Mouse (Mus musculus) midbrain, embryonic 14.5 days (tissue): ENCODE results near the gene Jph3. TPM values are rescaled to one million over a fixed set of nuclear protein-coding genes. Genes with fewer than 3 reads are reported as not detected.

ENCODE experiments used
- ATAC-seq: fragments of 200-750 bp; cut with Nextera tagmentation; 2 replicates; pipeline ENCODE4 v1.8.0; 2017; ENCODE audit warnings: moderate number of reproducible peaks, moderate library complexity; ENCODE audit not compliant: low FRiP score, low TSS enrichment
- DNase-seq: peaks from one replicate; pipeline ENCODE4 v3.0.0-alpha.2; 2015
- H3K27ac ChIP-seq: fragments of 300-500 bp; sonication (generic); replicated peaks from 2 replicates; pipeline ENCODE4 v1.5.1; 2014; ENCODE audit warnings: mild to moderate bottlenecking, low read depth, low read length, moderate library complexity
- H3K27me3 ChIP-seq: fragments of 300-500 bp; sonication (generic); 2 replicates; pipeline ENCODE4 v1.6.1; 2014; ENCODE audit warnings: low read length, control low read depth, mixed read lengths; ENCODE audit not compliant: control insufficient read depth, insufficient read depth
- H3K36me3 ChIP-seq: fragments of 300-500 bp; sonication (generic); 2 replicates; pipeline ENCODE4 v1.6.1; 2014; ENCODE audit warnings: low read length, control low read depth; ENCODE audit not compliant: control insufficient read depth, insufficient read depth
- H3K4me1 ChIP-seq: fragments of 300-500 bp; sonication (generic); 2 replicates; pipeline ENCODE4 v1.6.1; 2014; ENCODE audit warnings: mild to moderate bottlenecking, antibody characterized with exemption, low read length, control low read depth; ENCODE audit not compliant: control insufficient read depth, insufficient read depth
- H3K4me2 ChIP-seq: fragments of 300-500 bp; sonication (generic); 2 replicates; pipeline ENCODE4 v1.6.1; 2014; ENCODE audit warnings: mild to moderate bottlenecking, low read length, moderate library complexity
- H3K4me3 ChIP-seq: fragments of 300-500 bp; sonication (generic); replicated peaks from 2 replicates; pipeline ENCODE4 v1.5.1; 2014; ENCODE audit warnings: low read depth, low read length
- H3K9ac ChIP-seq: fragments of 300-500 bp; sonication (generic); replicated peaks from 2 replicates; pipeline ENCODE4 v1.6.1; 2014; ENCODE audit warnings: mild to moderate bottlenecking, low read length, moderate library complexity
- H3K9me3 ChIP-seq: fragments of 300-500 bp; sonication (generic); 2 replicates; pipeline ENCODE4 v1.6.1; 2016; ENCODE audit warnings: low read length, control low read depth, mixed read lengths; ENCODE audit not compliant: control insufficient read depth
- WGBS: fragments of 180-500 bp; shearing (Covaris S2); extraction: QIAGEN DNeasy Blood & Tissue Kit; methylation state at CpG from one replicate; pipeline ENCODE4 v1.1.7; 2014; 5-methylcytosine and 5-hydroxymethylcytosine counted together
- polyA plus RNA-seq: library from polyadenylated mRNA; unstranded; fragments of >200 nt; fragmentation: Nextera tagmentation; extraction: Ambion mirVana; gene quantifications from 2 replicates; pipeline ENCODE4 v1.2.1, GENCODE M21; 2014

The Jph3 gene
- polyA plus RNA-seq, 1 experiment from 2014 or later: 73.5 TPM

- ATAC-seq: no peak
- WGBS: 90% methylated on average over 12 of the region's 12 CpGs
Observed at GRCm38 (mm10) chr8:121773876-121774275, 44.5 kb downstream of the Jph3 start.

GRCm38 (mm10) chr8:121782493-121782892 lies 53.1 kb downstream of the Jph3 start:
- ATAC-seq: no peak
- Histone ChIP-seq H3K27me3 (no peaks in the 10 kb centered on the region), H3K36me3 (peaks cover 8% of the 10 kb centered on the region), H3K4me1 (no peaks in the 10 kb centered on the region), H3K9me3 (no peaks in the 10 kb centered on the region), H3K4me3 (no peak overlapping the region), H3K27ac (no peak overlapping the region), H3K4me2 (no peak overlapping the region), H3K9ac (no peak overlapping the region)
- WGBS: 76% methylated on average over 5 of the region's 5 CpGs
- no peak for DNase-seq

More at GRCm38 (mm10) chr8:121773876-121774275, 44.5 kb downstream of the Jph3 start:
- H3K9ac ChIP-seq: no peak overlapping the region
- no peaks in the 10 kb centered on the region for H3K36me3 ChIP-seq
- no peaks in the 10 kb centered on the region for H3K9me3 ChIP-seq
- H3K27me3 ChIP-seq: no peaks in the 10 kb centered on the region
- H3K4me3 ChIP-seq: no peak overlapping the region
- H3K4me2 ChIP-seq: no peak overlapping the region
- DNase-seq: no peak
- H3K4me1 ChIP-seq: peaks cover 15% of the 10 kb centered on the region
- no peak overlapping the region for H3K27ac ChIP-seq

GRCm38 (mm10) chr8:121786542-121786941 lies 57.1 kb downstream of the Jph3 start:
- Histone ChIP-seq H3K27ac (no peak overlapping the region), H3K4me3 (no peak overlapping the region), H3K9me3 (no peaks in the 10 kb centered on the region), H3K4me1 (no peaks in the 10 kb centered on the region), H3K36me3 (peaks cover 16% of the 10 kb centered on the region), H3K27me3 (no peaks in the 10 kb centered on the region), H3K9ac (no peak overlapping the region), H3K4me2 (no peak overlapping the region)
- WGBS: 59% methylated on average over 10 of the region's 10 CpGs
- no peak for ATAC-seq
- DNase-seq: no peak

GRCm38 (mm10) chr8:121788786-121789185 lies 59.4 kb downstream of the Jph3 start:
- Histone ChIP-seq H3K9me3 (no peaks in the 10 kb centered on the region), H3K4me2 (no peak overlapping the region), H3K4me3 (no peak overlapping the region), H3K27ac (no peak overlapping the region), H3K36me3 (peaks cover 16% of the 10 kb centered on the region), H3K27me3 (no peaks in the 10 kb centered on the region), H3K4me1 (no peaks in the 10 kb centered on the region), H3K9ac (no peak overlapping the region)
- ATAC-seq (no peak), DNase-seq (no peak)
- WGBS: 84% methylated on average over 8 of the region's 8 CpGs

- Histone ChIP-seq H3K9me3 (no peaks in the 10 kb centered on the region), H3K27me3 (no peaks in the 10 kb centered on the region), H3K4me3 (no peak overlapping the region), H3K4me1 (no peaks in the 10 kb centered on the region), H3K36me3 (peaks cover 36% of the 10 kb centered on the region), H3K9ac (no peak overlapping the region), H3K4me2 (no peak overlapping the region), H3K27ac (no peak overlapping the region)
- no peak for ATAC-seq
- WGBS: 86% methylated on average over 7 of the region's 7 CpGs
- no peak for DNase-seq
Observed at GRCm38 (mm10) chr8:121792159-121792558, 62.7 kb downstream of the Jph3 start.

- Histone ChIP-seq H3K27ac (no peak overlapping the region), H3K4me1 (no peaks in the 10 kb centered on the region), H3K9me3 (no peaks in the 10 kb centered on the region), H3K4me2 (no peak overlapping the region), H3K27me3 (no peaks in the 10 kb centered on the region), H3K4me3 (no peak overlapping the region), H3K36me3 (peaks cover 40% of the 10 kb centered on the region), H3K9ac (no peak overlapping the region)
- ATAC-seq: no peak
- WGBS: 80% methylated on average over 4 of the region's 4 CpGs
- DNase-seq: no peak
Observed at GRCm38 (mm10) chr8:121792627-121793026, 63.2 kb downstream of the Jph3 start.

- Histone ChIP-seq H3K4me2 (no peak overlapping the region), H3K9me3 (no peaks in the 10 kb centered on the region), H3K4me1 (no peaks in the 10 kb centered on the region), H3K27me3 (no peaks in the 10 kb centered on the region), H3K36me3 (peaks cover 53% of the 10 kb centered on the region), H3K27ac (no peak overlapping the region), H3K9ac (no peak overlapping the region), H3K4me3 (no peak overlapping the region)
- 57% methylated on average over 3 of the region's 3 CpGs for WGBS
- DNase-seq: no peak
- ATAC-seq: no peak
Observed at GRCm38 (mm10) chr8:121794151-121794550, 64.7 kb downstream of the Jph3 start.

- 92% methylated on average over 8 of the region's 8 CpGs for WGBS
- H3K4me2 ChIP-seq: no peak overlapping the region
- peaks cover 65% of the 10 kb centered on the region for H3K36me3 ChIP-seq
Observed at GRCm38 (mm10) chr8:121795461-121795860, 66.0 kb downstream of the Jph3 start.

GRCm38 (mm10) chr8:121796406-121796805 lies 67.0 kb downstream of the Jph3 start:
- no peak for DNase-seq
- 92% methylated on average over 11 of the region's 11 CpGs for WGBS
- Histone ChIP-seq H3K4me2 (no peak overlapping the region), H3K4me1 (no peaks in the 10 kb centered on the region), H3K27me3 (no peaks in the 10 kb centered on the region), H3K4me3 (no peak overlapping the region), H3K27ac (no peak overlapping the region), H3K9ac (no peak overlapping the region), H3K36me3 (peaks cover 65% of the 10 kb centered on the region), H3K9me3 (no peaks in the 10 kb centered on the region)
- ATAC-seq: no peak

More at GRCm38 (mm10) chr8:121795461-121795860, 66.0 kb downstream of the Jph3 start:
- no peaks in the 10 kb centered on the region for H3K9me3 ChIP-seq
- H3K4me1 ChIP-seq: no peaks in the 10 kb centered on the region
- H3K4me3 ChIP-seq: no peak overlapping the region
- no peaks in the 10 kb centered on the region for H3K27me3 ChIP-seq
- DNase-seq (no peak), ATAC-seq (no peak)
- no peak overlapping the region for H3K27ac ChIP-seq
- H3K9ac ChIP-seq: no peak overlapping the region
